Mouse (Mus musculus) kidney, adult 2 months (tissue): ENCODE measurements around the gene Sgpp2.

ENCODE experiments used
- CTCF ChIP-seq: fragments of 200-500 bp; conservative IDR thresholded peaks from 2 replicates; pipeline ENCODE4 v1.5.1; 2011; ENCODE audit warnings: low read depth, mild to moderate bottlenecking, control low read depth, low read length, moderate library complexity, mixed read lengths; ENCODE audit not compliant: insufficient read depth, insufficient read length
- POLR2A ChIP-seq: fragments of 200-500 bp; IDR thresholded peaks from one replicate; pipeline ENCODE4 v1.6.1; 2011; ENCODE audit warnings: low read depth, low read length, control low read depth

- TF ChIP-seq POLR2A (no peak), CTCF (no peak)
Measured at GRCm38 (mm10) chr1:78409396-78409795, 99.3 kb downstream of the Sgpp2 start.
